Mouse (Mus musculus) adrenal gland (tissue): Measurements from ENCODE around the gene Rgs7.

Source experiments
- intact Hi-C: fragments of 180-260 bp; cut with DNase I; formaldehyde crosslinking; loops from one replicate; pipeline ENCODE4 v1.15.1; 2025

Gene Rgs7

GRCm38 (mm10) chr1:175178733-175179132, 313.6 kb downstream of the Rgs7 start:
- intact Hi-C loops: no loop called here

GRCm38 (mm10) chr1:175174918-175175675, 317.2 kb downstream of the Rgs7 start:
- intact Hi-C loops: no loop called here

- intact Hi-C loops: no loop called here
Measured at GRCm38 (mm10) chr1:175155469-175155868, 336.8 kb downstream of the Rgs7 start.

- intact Hi-C loops: no loop called here
Measured at GRCm38 (mm10) chr1:175143051-175143450, 349.2 kb downstream of the Rgs7 start.

GRCm38 (mm10) chr1:175128525-175128924, 363.8 kb downstream of the Rgs7 start:
- intact Hi-C loops: no loop called here

GRCm38 (mm10) chr1:175124416-175124815, 367.9 kb downstream of the Rgs7 start:
- intact Hi-C loops: no loop called here

GRCm38 (mm10) chr1:175118904-175119555, 373.3 kb downstream of the Rgs7 start:
- intact Hi-C loops: loop anchor here (5.0 kb wide), 1 partner anchor 483 kb away; no protein-coding TSS in a partner anchor

GRCm38 (mm10) chr1:175108270-175108860, 383.9 kb downstream of the Rgs7 start:
- intact Hi-C loops: no loop called here

GRCm38 (mm10) chr1:175106315-175106714, 386.0 kb downstream of the Rgs7 start:
- intact Hi-C loops: no loop called here

- intact Hi-C loops: no loop called here
Measured at GRCm38 (mm10) chr1:175105426-175105825, 386.9 kb downstream of the Rgs7 start.

- intact Hi-C loops: no loop called here
Measured at GRCm38 (mm10) chr1:175097014-175097413, 395.3 kb downstream of the Rgs7 start.

- intact Hi-C loops: no loop called here
Measured at GRCm38 (mm10) chr1:175082104-175082503, 410.2 kb downstream of the Rgs7 start.

GRCm38 (mm10) chr1:175079819-175080608, 412.3 kb downstream of the Rgs7 start:
- intact Hi-C loops: no loop called here

GRCm38 (mm10) chr1:175073500-175074232, 418.6 kb downstream of the Rgs7 start:
- intact Hi-C loops: no loop called here

GRCm38 (mm10) chr1:175069758-175070290, 422.5 kb downstream of the Rgs7 start:
- intact Hi-C loops: no loop called here

- intact Hi-C loops: no loop called here
Measured at GRCm38 (mm10) chr1:175049121-175049520, 443.2 kb downstream of the Rgs7 start.

- intact Hi-C loops: no loop called here
Measured at GRCm38 (mm10) chr1:175041167-175041817, 451.0 kb downstream of the Rgs7 start.

GRCm38 (mm10) chr1:175040038-175040437, 452.3 kb downstream of the Rgs7 start:
- intact Hi-C loops: no loop called here

GRCm38 (mm10) chr1:175039567-175039966, 452.7 kb downstream of the Rgs7 start:
- intact Hi-C loops: no loop called here

GRCm38 (mm10) chr1:175035461-175035860, 456.8 kb downstream of the Rgs7 start:
- intact Hi-C loops: no loop called here
